ENCODE assay signal across 16 mouse cellular contexts in genomic region chr8:88545441-88545840, GRCm38 (mm10). TPM values are rescaled to one million over a fixed set of nuclear protein-coding genes. Genes with fewer than 3 reads are reported as not detected.
DNase-seq lines count a peak whose midpoint lies in the region; ATAC-seq lines count a peak whose summit lies in the region.
"Had no signal": no experiment of that assay in that cellular context is flagged by ENCODE, and none has a peak within 500 bp of the region (broad histone marks: within the 10 kb centered on the region; RNA-seq: fewer than 3 reads in every experiment).

No protein-coding gene starts in this region.

- peaks cover 58% of the 10 kb centered on the region for H3K4me1 ChIP-seq in kidney, embryonic 15.5 days
- peaks cover 23% of the 10 kb centered on the region for H3K4me1 ChIP-seq in embryonic facial prominence, embryonic 12.5 days
- peaks cover 28% of the 10 kb centered on the region for H3K4me1 ChIP-seq in embryonic facial prominence, embryonic 14.5 days (ENCODE audit: control insufficient read depth, insufficient read depth, low read length)
- peaks cover 39% of the 10 kb centered on the region for H3K4me1 ChIP-seq in limb, embryonic 13.5 days
- H3K4me1 ChIP-seq: liver, embryonic 15.5 days; midbrain, embryonic 15.5 days had no signal

- no peaks in the 10 kb centered on the region for H3K27me3 ChIP-seq in kidney, embryonic 15.5 days
- H3K27me3 ChIP-seq in embryonic facial prominence, embryonic 12.5 days, result no peaks in the 10 kb centered on the region
- no peaks in the 10 kb centered on the region for H3K27me3 ChIP-seq in embryonic facial prominence, embryonic 14.5 days (replicated peaks; ENCODE audit: control insufficient read depth, insufficient read depth, low read length)
- no peaks in the 10 kb centered on the region for H3K27me3 ChIP-seq in limb, embryonic 13.5 days
- H3K27me3 ChIP-seq: liver, embryonic 15.5 days; midbrain, embryonic 15.5 days had no signal

- no peak overlapping the region for H3K4me2 ChIP-seq in kidney, embryonic 15.5 days
- no peak overlapping the region for H3K4me2 ChIP-seq in embryonic facial prominence, embryonic 12.5 days (replicated peaks)
- 0 out of 2 replicates have a peak overlapping the region, but pooled peaks have one; percentile 0 for H3K4me2 ChIP-seq in embryonic facial prominence, embryonic 14.5 days (ENCODE audit: low read depth, low read length)
- H3K4me2 ChIP-seq in limb, embryonic 13.5 days (replicated peaks), result peak overlapping the region; percentile 45
- H3K4me2 ChIP-seq: liver, embryonic 15.5 days; midbrain, embryonic 15.5 days had no signal

- no peak overlapping the region for H3K9ac ChIP-seq in kidney, embryonic 15.5 days
- no peak overlapping the region for H3K9ac ChIP-seq in embryonic facial prominence, embryonic 12.5 days
- no peak overlapping the region for H3K9ac ChIP-seq in embryonic facial prominence, embryonic 14.5 days (ENCODE audit: low read depth, low read length)
- H3K9ac ChIP-seq in limb, embryonic 13.5 days, result no peak overlapping the region
- H3K9ac ChIP-seq: liver, embryonic 15.5 days; midbrain, embryonic 15.5 days had no signal

- peak overlapping the region; percentile 96 for H3K27ac ChIP-seq in kidney, embryonic 15.5 days
- H3K27ac ChIP-seq in embryonic facial prominence, embryonic 12.5 days, result peak overlapping the region; percentile 90
- H3K27ac ChIP-seq in embryonic facial prominence, embryonic 14.5 days (replicated peaks; ENCODE audit: low read depth, low read length), result peak overlapping the region; percentile 88
- H3K27ac ChIP-seq in limb, embryonic 13.5 days, result peak overlapping the region; percentile 93
- H3K27ac ChIP-seq: liver, embryonic 15.5 days; midbrain, embryonic 15.5 days had no signal

- H3K36me3 ChIP-seq in kidney, embryonic 15.5 days, result peaks cover 38% of the 10 kb centered on the region
- peaks cover 37% of the 10 kb centered on the region for H3K36me3 ChIP-seq in embryonic facial prominence, embryonic 12.5 days
- peaks cover 29% of the 10 kb centered on the region for H3K36me3 ChIP-seq in embryonic facial prominence, embryonic 14.5 days (ENCODE audit: control insufficient read depth, insufficient read depth, low read length)
- peaks cover 29% of the 10 kb centered on the region for H3K36me3 ChIP-seq in limb, embryonic 13.5 days
- H3K36me3 ChIP-seq: liver, embryonic 15.5 days; midbrain, embryonic 15.5 days had no signal

- ATAC-seq in kidney, embryonic 15.5 days (replicated peaks; ENCODE audit: low FRiP score), result no peak
- ATAC-seq in embryonic facial prominence, embryonic 12.5 days (ENCODE audit: insufficient number of reproducible peaks, insufficient read depth, low FRiP score, low TSS enrichment), result no peak
- no peak for ATAC-seq in embryonic facial prominence, embryonic 14.5 days (ENCODE audit: low read depth)
- no peak for ATAC-seq in limb, embryonic 13.5 days (ENCODE audit: low FRiP score, low read depth)
- no peak for ATAC-seq in cerebellum, adult (ENCODE audit: insufficient number of reproducible peaks, low FRiP score, low TSS enrichment)
- ATAC-seq: forebrain, embryonic 16.5 days; hindbrain, embryonic 16.5 days; midbrain, embryonic 15.5 days had no signal

- WGBS in kidney, embryonic 15.5 days, result 91% methylated on average over 7 of the region's 7 CpGs
- 98% methylated on average over 7 of the region's 7 CpGs for WGBS in embryonic facial prominence, embryonic 12.5 days
- WGBS in embryonic facial prominence, embryonic 14.5 days, result 95% methylated on average over 7 of the region's 7 CpGs
- WGBS in limb, embryonic 13.5 days, result 95% methylated on average over 7 of the region's 7 CpGs

- no peak for DNase-seq in kidney, postnatal 25 days
- no peak for DNase-seq in embryonic facial prominence, embryonic 14.5 days (ENCODE audit: low spot score)
- no peak for DNase-seq in T-cell, adult 2 months (ENCODE audit: low spot score)
- no peak for DNase-seq in cerebellum, adult 11-12 months
- DNase-seq: adrenal gland, postnatal 14 days; cerebellum, adult 9-11 months; kidney, postnatal 36 days; thymus, postnatal 36 days had no signal

- 0 out of 2 replicates have a peak, but pooled peaks cover 7% of the 10 kb centered on the region for H3K9me3 ChIP-seq in kidney, embryonic 15.5 days (replicated peaks)
- H3K9me3 ChIP-seq in embryonic facial prominence, embryonic 12.5 days, result 0 out of 2 replicates have a peak, but pooled peaks cover 8% of the 10 kb centered on the region
- H3K9me3 ChIP-seq in embryonic facial prominence, embryonic 14.5 days (ENCODE audit: control insufficient read depth, low read length), result peaks cover 8% of the 10 kb centered on the region; the same call in 1 of the 2 replicates
- peaks cover 9% of the 10 kb centered on the region for H3K9me3 ChIP-seq in limb, embryonic 13.5 days
- H3K9me3 ChIP-seq: liver, embryonic 15.5 days; midbrain, embryonic 15.5 days had no signal

- no peak overlapping the region for H3K4me3 ChIP-seq in kidney, embryonic 15.5 days (replicated peaks)
- H3K4me3 ChIP-seq in embryonic facial prominence, embryonic 12.5 days, result no peak overlapping the region
- H3K4me3 ChIP-seq in embryonic facial prominence, embryonic 14.5 days (ENCODE audit: low read depth, low read length), result no peak overlapping the region
- H3K4me3 ChIP-seq in limb, embryonic 13.5 days, result no peak overlapping the region
- H3K4me3 ChIP-seq: liver, embryonic 15.5 days; midbrain, embryonic 15.5 days had no signal

RNA-seq across cellular contexts. Expression of gene Nkd1, which starts 24.3 kb away (rescaled TPM):
- polyA plus RNA-seq in kidney, embryonic 15.5 days (2015; fragmentation: Nextera tagmentation; extraction: Ambion mirVana), result 60.0 and 68.1 TPM in 2 replicates
- polyA plus RNA-seq in embryonic facial prominence, embryonic 12.5 days (2016; fragmentation: Nextera tagmentation; extraction: Ambion mirVana), result 82.5 and 89.0 TPM in 2 replicates
- polyA plus RNA-seq in embryonic facial prominence, embryonic 14.5 days (2014; fragmentation: Nextera tagmentation; extraction: Ambion mirVana), result 46.4 and 50.4 TPM in 2 replicates
- 58.4 and 64.2 TPM in 2 replicates for polyA plus RNA-seq in limb, embryonic 13.5 days (2015; fragmentation: Nextera tagmentation; extraction: Ambion mirVana)

Comparison
In these comparisons a context has a peak if more than half of its experiments do, and no peak if none do; other contexts are left out.
1. H3K4me2 ChIP-seq: peak in embryonic facial prominence, embryonic 14.5 days (single experiment) and limb, embryonic 13.5 days (single experiment); none in kidney, embryonic 15.5 days (single experiment) and embryonic facial prominence, embryonic 12.5 days (single experiment).
2. Peak in every context shown above with its lines, with median percentiles within 50 percentile points of each other: H3K27ac ChIP-seq.